Mouse (Mus musculus) right cerebral cortex, postnatal 25 days (tissue): Measurements from ENCODE around the gene Serpinf1.
"Not testable (repeated sequence)": the region's sequence is repeated elsewhere in the genome, so short reads cannot be mapped to it uniquely, and the experiment has no call there.

Source experiments
- DNase-seq: peaks from one replicate; pipeline ENCODE4 v3.0.0; 2022

Gene Serpinf1

DNA sequence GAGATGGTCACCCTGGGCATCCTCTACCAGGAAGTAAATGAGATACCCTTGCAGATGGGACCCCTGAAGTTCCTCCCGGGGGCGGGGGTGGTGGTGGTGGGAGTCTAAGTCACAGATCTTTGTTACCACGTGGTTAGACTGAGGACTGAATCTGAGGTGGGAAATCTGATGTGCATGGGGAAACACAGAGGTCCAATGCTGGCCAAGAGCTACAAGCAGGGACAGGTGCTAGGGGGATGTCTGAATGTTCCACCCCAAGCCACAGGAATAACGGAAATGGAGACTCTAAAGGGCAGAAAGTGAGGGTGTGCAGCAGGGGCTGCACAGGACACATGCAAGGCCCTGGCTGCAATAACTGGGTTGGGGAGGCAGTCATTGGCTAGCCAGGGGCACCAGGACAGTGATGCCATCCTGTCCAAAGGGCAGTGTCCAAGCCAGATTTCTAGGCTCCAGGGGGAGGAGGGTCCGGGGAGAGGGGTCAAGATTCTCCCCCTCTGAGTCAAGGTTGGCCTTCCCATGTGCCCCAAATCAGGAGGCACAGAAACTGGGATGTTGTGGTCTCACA lies 1.6 kb downstream of the Serpinf1 start:
- no peak for DNase-seq

DNA sequence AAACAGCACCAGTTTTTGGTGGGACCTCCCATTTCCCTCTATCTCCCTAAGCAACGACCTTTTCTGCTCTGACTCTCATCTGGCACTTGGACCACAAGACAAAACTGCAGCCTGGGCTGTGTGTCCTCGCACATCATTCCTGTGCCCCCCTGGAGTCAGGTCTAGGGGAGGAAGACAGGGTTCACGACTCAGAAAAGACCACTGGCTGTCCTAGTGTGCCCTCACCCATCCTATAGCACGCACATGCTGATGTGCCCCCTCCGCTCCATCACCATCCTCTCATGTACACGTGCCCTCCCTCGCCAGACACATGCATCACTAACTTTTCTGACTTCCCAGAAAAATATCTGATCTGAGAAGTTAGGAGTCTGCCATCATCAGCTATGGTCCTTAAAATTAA lies 2.5 kb downstream of the Serpinf1 start:
- no peak for DNase-seq

DNA sequence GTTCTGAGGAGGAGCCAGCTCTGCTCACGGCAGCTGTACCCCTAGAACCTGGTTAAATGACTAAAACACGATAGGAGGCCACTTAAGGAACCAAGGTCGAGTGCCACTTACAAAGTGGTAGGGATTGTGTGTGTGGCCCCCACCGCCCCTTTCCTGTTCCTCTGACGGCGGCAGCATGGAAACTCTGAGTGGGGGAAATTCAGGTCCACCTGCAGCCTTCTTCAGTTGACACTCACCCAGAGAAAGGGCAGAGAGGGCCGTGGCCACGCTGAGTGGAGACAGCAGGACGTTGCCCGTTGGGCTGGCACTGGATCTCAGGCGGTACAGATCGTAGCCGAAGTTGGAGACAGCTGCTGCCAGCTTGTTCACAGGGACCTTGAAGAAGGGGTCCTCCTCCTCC lies 6.5 kb downstream of the Serpinf1 start:
- no peak for DNase-seq

DNA sequence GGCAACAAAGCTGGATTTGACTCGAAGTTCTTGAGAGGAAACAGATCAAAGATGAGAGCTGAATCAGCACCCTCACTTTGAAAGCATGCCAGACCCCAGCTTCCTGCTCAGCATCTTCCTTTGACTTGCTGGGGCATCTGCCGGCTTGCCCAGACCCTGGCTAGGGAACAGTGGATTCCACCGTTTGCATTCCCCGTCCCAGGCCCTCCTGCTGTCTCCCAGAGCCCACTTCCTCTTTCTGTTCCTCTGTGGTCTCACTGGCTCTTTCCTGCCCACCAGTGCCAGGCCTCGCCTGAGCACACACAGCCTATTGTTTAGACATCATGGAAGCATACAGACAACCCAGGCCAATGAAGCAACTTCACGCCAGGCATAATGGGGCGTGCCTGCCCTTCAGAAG lies 7.4 kb downstream of the Serpinf1 start:
- DNase-seq: no peak

DNA sequence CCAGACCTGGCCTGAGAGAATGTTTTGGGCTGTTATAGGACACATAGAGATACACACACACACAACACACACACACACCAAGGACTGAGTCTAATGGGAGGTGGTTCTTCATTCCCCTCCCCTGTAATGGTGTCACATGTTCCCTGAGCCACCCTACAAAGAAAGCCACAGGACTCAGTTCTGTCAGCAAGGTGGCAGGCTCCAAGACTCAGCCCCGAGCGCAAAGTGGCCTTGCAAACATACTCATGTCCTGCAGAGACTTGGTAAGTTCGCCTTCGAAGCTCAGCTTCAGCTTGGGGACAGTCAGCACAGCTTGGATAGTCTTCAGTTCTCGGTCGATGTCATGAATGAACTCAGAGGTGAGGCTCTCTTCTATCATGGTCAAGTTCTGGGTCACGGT lies 11.9 kb downstream of the Serpinf1 start:
- no peak for DNase-seq

DNA sequence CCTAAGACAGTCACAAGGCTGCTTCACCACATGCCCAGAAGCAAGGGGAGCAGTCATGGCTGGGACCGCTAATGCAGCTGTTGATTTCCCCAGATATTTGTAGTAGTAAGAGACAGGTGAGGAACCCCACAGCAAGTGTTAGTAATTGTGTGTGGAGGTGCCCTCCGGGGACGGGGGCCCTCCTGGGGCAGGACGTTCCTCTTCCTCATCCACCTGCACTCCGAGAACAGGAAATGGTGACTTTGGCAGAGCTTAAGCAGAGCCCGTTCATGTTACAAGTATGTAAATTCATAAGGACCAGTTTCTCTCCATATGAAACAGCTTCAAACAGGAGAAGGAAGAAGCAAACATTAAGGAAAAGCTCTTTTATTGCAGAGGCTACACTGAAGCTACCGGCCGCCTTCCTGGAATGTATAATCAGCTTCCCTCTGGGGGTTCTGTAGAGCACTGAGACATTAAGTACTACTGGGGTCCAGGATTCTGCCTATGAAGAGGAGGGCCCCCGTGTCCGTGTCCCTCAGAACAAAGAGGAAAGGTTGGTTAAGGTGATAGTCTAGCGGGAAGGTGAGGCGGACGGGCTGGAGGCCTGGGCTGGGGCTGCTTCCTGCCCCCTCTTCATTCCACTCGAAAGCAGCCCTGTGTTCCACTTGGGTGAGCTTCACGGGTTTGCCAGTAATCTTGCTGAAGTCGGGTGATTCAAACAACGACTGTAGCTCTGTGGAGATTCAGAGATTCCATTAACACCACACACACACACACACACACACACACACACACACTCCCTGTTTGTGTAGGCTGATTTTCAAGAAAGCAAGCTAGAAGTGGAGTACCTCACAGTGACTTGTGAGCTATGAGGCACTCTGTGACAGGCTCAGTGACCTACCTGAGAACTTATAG lies 12.6 kb downstream of the Serpinf1 start:
- no peak for DNase-seq

DNA sequence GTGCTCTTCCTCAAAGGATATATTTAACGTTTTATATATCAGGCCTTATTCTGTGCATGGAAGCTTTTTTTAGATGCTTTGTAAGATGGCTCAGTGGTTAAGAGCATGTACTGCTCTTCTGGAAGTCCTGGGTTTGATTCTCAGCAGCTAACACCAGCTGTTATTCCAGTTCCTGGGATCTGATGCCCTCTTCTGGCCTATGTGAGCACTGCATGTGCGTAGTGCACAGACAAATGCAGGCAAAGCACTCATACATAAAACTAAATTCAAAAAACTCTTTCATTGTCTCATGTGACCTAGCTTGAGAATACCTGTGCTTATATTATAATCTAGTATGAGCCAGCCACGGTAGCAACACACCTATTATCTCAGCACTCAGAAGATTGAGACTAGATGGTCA lies 15.6 kb downstream of the Serpinf1 start:
- no peak for DNase-seq

DNA sequence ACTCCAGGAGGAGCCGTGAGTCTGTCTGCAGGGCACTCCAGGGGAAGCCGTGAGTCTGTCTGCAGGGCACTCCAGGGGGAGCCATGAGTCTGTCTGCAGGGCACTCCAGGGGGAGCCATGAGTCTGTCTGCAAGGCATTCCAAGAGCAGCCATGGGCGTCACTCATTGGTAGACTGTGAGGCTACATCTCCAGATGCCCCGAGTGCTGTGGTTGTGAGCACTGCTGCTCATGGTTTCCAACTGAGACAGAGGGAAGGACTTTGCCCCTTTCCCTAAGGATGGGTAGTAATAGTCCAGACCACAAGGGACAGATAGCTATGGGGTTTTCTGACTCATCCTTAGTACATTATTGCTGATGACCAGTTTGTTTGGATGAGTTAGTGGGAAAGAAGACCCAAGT lies 16.4 kb downstream of the Serpinf1 start:
- no peak for DNase-seq

DNA sequence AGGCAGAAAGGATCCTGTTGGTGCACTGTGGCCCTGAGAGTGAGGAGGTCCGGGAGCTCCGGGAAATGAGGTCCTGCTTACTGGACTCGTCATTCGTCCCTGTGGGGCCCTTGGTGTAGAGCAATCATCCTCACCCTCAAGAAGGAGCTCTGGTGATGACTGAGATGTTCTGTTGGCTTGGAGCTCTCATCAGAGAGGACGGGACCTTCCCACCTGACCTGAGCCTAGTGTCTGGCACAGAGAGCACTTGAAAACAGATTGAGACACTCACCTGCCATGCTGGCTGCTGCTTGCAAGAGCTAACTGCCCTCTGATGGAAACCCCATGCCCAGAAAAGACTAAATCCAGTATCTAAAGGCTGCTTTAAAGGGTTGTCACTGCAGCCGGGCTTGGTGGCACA lies 17.7 kb downstream of the Serpinf1 start:
- DNase-seq: no peak

DNA sequence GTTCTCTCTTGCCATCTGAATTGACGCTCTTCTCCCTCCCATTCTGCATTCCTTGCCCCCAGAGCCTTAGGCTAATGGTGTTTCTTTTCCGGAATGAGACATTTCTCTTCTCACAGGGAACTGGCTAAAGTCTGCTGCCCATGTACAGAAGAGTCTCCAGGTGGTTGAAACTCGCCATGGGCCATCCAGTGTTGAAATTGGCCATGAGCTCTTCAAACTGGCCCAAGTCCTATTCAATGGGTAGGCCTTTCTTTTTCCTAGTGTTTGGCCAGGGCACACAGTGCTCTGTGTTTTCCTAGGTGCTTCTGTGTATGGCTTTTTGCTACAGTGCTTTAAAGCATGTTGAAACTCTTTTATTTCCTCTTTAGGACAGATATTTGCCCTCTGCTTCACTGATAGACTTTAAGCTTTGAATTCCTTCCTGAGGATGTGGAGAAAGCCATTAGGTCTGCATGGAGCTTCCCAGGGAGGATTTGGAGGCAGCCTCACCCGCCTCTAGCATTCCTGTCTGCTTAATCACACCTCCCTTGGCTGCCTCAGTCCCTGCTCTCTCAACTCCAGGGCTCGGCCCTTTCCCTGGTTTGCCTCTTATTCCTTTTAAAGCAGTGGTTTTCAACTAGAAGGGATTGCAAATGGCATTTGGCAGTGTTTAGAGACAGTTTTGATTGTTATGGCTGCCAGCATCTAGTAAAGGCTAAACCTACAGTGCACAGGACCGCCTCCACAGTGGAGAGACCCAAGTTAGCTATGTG lies 19.0 kb downstream of the Serpinf1 start:
- DNase-seq: no peak

DNA sequence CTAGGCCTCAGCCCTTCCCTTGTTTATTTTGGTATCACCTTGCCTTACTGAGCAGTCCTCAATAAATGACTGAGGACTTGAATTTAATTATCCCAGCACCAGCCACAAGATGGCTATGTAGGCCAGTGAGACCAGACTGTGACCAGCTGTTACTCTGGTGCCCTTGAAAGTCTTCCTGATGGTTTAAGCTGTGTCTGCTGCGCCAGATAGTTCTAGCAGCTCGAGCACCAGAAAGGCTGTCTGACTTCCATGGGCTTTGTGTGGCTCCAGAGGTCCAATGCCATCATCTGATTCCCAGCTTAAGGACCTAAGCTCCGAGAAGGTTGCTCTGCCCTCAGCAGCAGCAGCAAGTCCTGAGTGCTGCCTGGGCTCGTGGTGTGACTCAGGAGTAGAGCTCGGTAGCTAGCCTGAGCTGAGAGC lies 20.2 kb downstream of the Serpinf1 start:
- DNase-seq: no peak

DNA sequence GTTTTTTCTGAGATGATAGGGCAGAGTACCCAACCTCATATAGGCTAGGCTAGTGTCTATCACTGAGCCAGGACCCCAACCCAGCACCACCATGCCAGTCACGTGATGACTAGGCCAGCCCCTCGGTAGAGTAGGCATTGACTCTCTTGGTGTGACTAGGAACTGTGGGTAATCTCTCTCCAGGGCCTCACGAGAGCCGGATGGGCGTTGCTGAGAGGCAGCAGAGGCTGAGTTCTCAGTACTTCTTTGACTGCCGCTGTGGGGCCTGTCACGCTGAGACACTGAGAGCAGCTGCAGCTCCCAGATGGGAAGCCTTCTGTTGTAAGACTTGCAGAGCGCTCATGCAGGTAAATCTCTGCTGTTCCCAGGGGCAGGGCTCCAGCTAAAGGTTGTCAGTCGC lies 22.4 kb downstream of the Serpinf1 start:
- DNase-seq: peak; percentile 41

DNA sequence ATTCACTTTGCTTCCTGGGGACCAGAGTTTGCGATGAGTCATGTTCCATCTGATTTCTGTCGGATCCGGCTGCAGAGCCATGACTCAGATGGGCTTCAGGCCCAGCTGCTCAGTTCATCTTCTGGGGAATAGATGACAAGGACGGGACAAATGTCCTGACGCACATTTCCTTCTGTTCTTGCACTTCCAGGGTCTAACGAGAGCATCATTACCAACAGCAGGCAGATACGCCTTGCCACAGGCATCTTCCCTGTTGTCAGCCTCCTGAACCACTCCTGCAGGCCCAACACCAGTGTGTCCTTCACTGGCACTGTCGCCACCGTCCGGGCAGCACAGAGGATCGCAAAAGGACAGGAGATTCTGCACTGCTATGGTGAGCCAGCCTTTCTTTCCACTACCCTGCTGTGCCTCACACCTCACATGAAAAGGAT lies 23.1 kb downstream of the Serpinf1 start:
- DNase-seq: peak; percentile 60

DNA sequence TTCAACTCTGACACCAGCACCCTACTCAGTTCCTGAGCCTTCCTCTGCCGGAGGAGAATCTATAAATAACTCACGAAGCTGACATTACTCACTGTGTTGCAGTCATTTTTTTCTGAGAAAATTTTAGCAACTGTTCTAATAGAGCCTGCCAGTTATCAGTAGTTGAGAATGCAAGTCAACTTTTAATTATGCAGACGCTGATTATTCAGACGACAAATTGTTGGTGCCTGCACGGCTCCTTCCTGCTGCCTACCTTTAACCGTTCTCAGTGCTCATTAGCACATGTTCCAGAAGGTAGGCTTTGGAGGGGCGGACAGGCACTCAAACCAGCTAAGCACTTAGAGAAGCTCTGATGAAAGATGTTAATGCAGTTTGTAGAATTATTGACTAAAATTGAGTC lies 25.0 kb downstream of the Serpinf1 start:
- DNase-seq: no peak

DNA sequence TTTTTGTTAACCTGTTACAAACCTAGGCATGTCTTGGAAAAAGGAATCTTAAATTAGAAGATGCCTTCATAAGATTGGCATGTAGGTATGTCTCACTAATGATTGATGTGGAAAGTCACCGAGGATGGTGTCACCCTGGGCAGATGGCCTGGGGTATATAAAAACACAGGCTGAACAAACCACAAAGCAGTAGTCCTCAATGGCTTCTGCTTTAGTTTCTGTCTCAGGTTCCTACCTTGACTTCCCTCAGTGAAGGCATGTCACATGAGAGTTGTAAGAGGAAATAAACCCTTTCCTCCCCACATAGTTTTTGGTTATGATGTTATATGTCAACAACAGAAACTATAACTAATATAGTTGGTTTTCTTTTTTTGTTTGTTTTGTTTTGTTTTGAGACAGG lies 26.9 kb downstream of the Serpinf1 start:
- no peak for DNase-seq

DNA sequence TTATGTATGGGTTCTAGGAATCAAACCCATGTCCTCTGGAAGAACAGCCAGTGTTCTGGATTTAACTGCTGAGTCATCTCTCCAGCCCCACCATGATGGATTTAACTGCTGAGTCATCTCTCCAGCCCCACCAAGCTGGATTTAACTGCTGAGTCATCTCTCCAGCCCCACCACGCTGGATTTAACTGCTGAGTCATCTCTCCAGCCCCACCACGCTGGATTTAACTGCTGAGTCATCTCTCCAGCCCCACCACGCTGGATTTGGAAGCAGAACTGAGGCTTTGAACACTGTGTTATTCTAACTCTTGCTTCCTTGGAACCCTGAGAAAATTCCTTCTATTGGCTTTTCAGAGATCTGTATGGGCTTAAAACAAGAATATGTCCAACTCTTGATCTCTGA lies 39.0 kb downstream of the Serpinf1 start:
- not testable (repeated sequence) for DNase-seq

DNA sequence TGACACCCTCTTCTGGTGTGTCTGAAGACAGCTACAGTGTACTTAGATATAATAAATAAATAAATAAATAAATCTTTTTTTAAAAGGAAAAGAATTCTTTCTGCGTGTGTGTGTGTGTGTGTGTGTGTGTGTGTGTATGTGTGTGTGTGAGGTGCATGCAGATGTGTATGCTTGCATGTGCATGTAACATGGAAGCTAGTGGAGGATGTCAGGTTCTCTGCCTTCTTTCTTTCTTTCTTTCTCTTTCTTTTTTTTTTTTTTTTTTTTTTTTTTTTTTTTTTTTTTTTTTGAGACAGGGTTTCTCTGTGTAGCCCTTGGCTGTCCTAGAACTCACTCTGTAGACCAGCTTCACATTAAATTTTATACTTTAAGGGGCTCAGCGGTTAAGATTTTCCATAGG lies 43.7 kb downstream of the Serpinf1 start:
- DNase-seq: not testable (repeated sequence)

DNA sequence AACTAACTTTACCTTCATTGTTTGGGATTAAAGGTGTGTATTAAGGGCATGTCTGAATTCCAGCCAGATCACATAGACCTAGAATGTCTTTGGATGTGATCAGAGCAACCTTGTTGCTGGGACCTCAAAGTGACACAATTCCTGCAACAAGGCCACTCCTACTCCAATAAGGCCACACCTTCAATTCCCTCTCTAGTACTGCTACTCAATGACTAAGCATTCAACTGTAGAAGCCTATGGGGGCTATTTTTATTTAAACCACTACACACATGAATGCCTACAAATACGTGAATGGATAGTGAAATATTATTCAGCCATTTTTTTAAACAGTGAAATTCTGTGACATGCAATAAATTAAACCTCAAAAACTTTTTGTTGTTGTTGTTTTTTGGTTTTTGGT lies 45.4 kb downstream of the Serpinf1 start:
- DNase-seq: no peak
